Mouse (Mus musculus) midbrain, embryonic 15.5 days (tissue): Measurements from ENCODE around the gene Numbl. TPM values are rescaled to one million over a fixed set of nuclear protein-coding genes. Genes with fewer than 3 reads are reported as not detected.
A peak's percentile ranks its signal among the peaks of the same experiment; 100 is the strongest.

Experiments used
- ATAC-seq: fragments of 200-750 bp; cut with Nextera tagmentation; replicated peaks from 2 replicates; pipeline ENCODE4 v1.8.0; 2017; ENCODE audit warnings: moderate TSS enrichment
- H3K27ac ChIP-seq: fragments of 300-500 bp; sonication (generic); 2 replicates; pipeline ENCODE4 v1.5.1; 2015; ENCODE audit warnings: mild to moderate bottlenecking, inconsistent platforms
- H3K27me3 ChIP-seq: fragments of 300-500 bp; sonication (generic); replicated peaks from 2 replicates; pipeline ENCODE4 v1.6.1; 2015; ENCODE audit warnings: inconsistent platforms
- H3K36me3 ChIP-seq: fragments of 300-500 bp; sonication (generic); replicated peaks from 2 replicates; pipeline ENCODE4 v1.6.1; 2015; ENCODE audit warnings: inconsistent platforms
- H3K4me1 ChIP-seq: fragments of 300-500 bp; sonication (generic); 2 replicates; pipeline ENCODE4 v1.6.1; 2015; ENCODE audit warnings: inconsistent platforms
- H3K4me2 ChIP-seq: fragments of 300-500 bp; sonication (generic); 2 replicates; pipeline ENCODE4 v1.6.1; 2015; ENCODE audit warnings: inconsistent platforms, mild to moderate bottlenecking, moderate library complexity
- H3K4me3 ChIP-seq: fragments of 300-500 bp; sonication (generic); 2 replicates; pipeline ENCODE4 v1.5.1; 2015; ENCODE audit warnings: mild to moderate bottlenecking, inconsistent platforms
- H3K9ac ChIP-seq: fragments of 300-500 bp; sonication (generic); 2 replicates; pipeline ENCODE4 v1.6.1; 2015; ENCODE audit warnings: mild to moderate bottlenecking, inconsistent platforms
- H3K9me3 ChIP-seq: fragments of 300-500 bp; sonication (generic); 2 replicates; pipeline ENCODE4 v1.6.1; 2016; ENCODE audit warnings: inconsistent platforms
- WGBS: fragments of 180-500 bp; shearing (Covaris S2); methylation state at CpG from one replicate; pipeline ENCODE4 v1.1.7; 2015; ENCODE audit warnings: mixed read lengths; 5-methylcytosine and 5-hydroxymethylcytosine counted together
- polyA plus RNA-seq: library from polyadenylated mRNA; unstranded; fragments of >200 nt; fragmentation: Nextera tagmentation; extraction: Ambion mirVana; gene quantifications from 2 replicates; pipeline ENCODE4 v1.2.1, GENCODE M21; 2015

Numbl gene
- polyA plus RNA-seq, 1 experiment from 2014 or later: 58.7 TPM

DNA sequence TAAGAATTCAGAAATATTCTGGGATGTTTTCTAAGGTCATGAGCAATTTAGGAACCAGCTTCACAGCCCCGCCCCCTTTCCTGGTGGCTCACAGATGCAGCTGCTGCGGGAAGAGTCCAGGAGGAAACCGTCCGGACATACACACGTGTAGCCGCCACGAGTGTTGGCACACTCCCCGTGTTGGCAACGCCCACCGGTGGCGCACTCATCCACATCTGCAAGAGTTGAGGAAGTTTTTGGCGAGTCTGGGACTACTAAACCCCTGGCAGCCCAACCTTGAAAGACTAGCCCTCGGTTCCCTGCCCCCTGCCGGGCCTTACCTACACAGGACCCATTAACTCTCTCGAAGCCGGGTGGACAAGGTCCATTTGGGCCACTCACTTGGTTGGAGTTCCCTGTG, 70.4 kb downstream of the Numbl start:
- Histone ChIP-seq H3K27me3 (peaks cover 91% of the 10 kb centered on the region), H3K4me3 (no peak overlapping the region), H3K9me3 (no peaks in the 10 kb centered on the region), H3K4me1 (peaks cover 51% of the 10 kb centered on the region), H3K36me3 (no peaks in the 10 kb centered on the region), H3K9ac (no peak overlapping the region), H3K4me2 (no peak overlapping the region), H3K27ac (no peak overlapping the region)
- WGBS: 41% methylated on average over 16 of the region's 16 CpGs
- ATAC-seq: no peak

DNA sequence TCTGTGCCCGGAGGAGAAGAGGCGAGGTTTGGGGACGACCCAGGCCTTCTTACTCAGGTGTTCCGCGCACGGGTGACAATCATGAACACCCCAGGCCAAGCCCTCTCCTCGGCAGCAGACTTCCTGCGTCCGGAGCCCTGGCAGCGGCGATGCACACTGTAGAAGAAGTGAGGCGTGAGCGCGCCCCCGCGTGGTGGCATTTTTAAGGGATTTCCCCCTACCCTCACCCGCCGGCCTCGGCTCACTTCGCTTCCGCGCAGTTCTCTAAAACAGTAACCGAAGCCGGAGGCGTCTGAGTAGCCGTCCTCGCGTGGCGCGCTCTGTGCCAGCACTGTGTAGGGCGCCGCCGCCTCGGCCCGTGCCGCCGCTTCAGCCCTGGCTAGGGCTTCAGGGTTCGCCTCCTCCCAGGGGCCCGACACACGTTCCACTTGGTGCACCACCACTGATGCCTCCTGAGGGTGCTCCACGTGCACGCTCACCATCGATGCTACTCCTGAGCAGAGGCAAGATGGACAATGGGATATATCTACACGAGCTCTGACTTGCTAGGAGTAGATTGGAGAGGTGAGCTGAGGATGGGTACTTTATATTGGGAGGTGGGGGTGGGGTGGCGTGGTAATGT, 71.2 kb downstream of the Numbl start:
- Histone ChIP-seq H3K27me3 (peaks cover 97% of the 10 kb centered on the region), H3K4me1 (peaks cover 59% of the 10 kb centered on the region), H3K9ac (no peak overlapping the region), H3K4me3 (peak overlapping the region; percentile 16), H3K27ac (no peak overlapping the region), H3K4me2 (peak overlapping the region; percentile 35), H3K36me3 (no peaks in the 10 kb centered on the region), H3K9me3 (no peaks in the 10 kb centered on the region)
- 3% methylated on average over 45 of the region's 45 CpGs for WGBS
- ATAC-seq: 0 out of 2 replicates have a peak, but pooled peaks have one; percentile 13

DNA sequence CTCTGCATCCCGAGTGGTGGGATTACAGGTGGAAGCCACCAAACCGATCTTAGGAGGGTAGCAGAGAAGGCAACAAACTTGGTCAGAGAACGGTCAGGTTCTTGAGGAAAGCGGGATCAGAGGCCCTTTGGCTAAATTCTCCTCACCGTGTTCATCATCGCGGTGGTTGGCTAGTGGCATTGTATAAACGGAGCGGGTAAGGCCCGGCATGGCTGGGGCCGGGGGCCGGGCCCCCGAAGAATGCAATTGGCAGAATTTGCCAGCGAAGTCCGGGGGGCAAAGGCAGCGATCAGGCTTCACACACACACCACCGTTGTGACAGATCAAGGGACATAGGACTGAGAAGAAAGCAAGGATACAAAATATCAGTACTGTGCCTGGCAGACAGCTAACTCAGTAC, 71.7 kb downstream of the Numbl start:
- H3K36me3 ChIP-seq: no peaks in the 10 kb centered on the region
- no peak overlapping the region for H3K9ac ChIP-seq
- no peak overlapping the region for H3K27ac ChIP-seq
- H3K4me1 ChIP-seq: peaks cover 59% of the 10 kb centered on the region
- no peak overlapping the region for H3K4me3 ChIP-seq
- no peaks in the 10 kb centered on the region for H3K9me3 ChIP-seq
- H3K4me2 ChIP-seq: no peak overlapping the region
- peaks cover 97% of the 10 kb centered on the region for H3K27me3 ChIP-seq
- ATAC-seq: no peak
- WGBS: 23% methylated on average over 17 of the region's 17 CpGs

DNA sequence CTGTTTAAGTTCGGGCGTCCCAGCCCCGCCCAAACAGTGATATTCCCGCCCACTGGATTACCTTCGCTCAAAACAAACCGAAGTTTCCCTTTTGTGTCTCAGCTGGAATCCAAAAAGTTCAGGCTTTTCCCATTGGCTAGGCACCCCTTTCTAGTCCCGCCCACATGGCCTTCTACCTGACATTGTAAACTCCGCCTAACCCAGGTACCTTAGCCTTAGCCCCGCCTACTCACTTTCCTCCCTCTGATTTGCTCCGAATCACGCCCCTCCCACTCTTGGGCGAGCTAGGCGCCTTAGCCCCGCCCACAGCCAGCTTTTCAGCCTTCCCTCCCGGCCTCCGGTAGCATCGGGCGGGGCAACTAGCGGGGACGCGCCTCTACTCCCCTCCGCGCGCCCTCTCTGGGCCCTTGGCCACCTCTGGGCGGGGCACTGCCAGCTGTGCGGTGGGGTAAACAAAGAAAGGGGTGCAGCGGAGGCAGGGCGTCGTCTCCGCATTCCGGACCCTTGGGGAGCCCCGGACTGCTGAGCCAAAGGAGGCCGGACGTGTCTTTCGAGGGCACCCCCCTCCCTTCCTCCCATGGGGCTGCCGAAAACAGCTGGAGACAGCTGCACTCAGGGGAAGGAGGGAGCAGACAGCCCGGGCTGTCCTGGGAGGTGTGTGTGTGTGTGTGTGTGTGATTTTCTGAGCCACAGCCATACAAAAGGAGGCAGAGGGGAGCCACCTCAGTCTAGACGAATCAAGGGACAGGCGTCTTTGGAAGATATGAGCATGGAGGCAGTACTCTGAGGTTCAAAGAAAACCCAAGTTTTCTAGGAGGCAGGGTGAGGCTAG, 72.7 kb downstream of the Numbl start:
- Histone ChIP-seq H3K4me1 (peaks cover 56% of the 10 kb centered on the region), H3K27ac (no peak overlapping the region), H3K9me3 (no peaks in the 10 kb centered on the region), H3K9ac (no peak overlapping the region), H3K27me3 (peaks cover 98% of the 10 kb centered on the region), H3K4me3 (peak overlapping the region; percentile 36), H3K36me3 (no peaks in the 10 kb centered on the region), H3K4me2 (peak overlapping the region; percentile 59)
- ATAC-seq: no peak
- WGBS: under 1% methylated on average over 39 of the region's 39 CpGs

DNA sequence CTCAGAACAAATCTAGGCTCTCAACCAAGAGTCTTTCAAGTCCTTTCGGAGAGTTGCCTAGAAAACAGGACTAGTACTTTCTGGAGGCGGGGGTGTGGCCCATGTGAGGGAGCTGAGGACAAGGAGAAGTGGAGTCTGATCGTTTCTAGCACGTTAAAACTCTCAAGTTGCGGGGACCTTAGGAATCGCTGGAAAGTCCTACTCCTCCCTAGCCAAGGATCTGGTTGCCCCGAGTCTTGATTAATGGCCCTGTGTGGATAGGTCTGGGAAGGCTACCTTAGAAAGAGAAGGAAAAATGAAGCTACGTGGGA, 73.3 kb downstream of the Numbl start:
- no peak for ATAC-seq
- no peak overlapping the region for H3K9ac ChIP-seq
- H3K4me1 ChIP-seq: peaks cover 56% of the 10 kb centered on the region
- H3K4me3 ChIP-seq: no peak overlapping the region
- H3K36me3 ChIP-seq: no peaks in the 10 kb centered on the region
- 3% methylated on average over 8 of the region's 8 CpGs for WGBS
- no peak overlapping the region for H3K27ac ChIP-seq
- peaks cover 98% of the 10 kb centered on the region for H3K27me3 ChIP-seq
- H3K4me2 ChIP-seq: peak overlapping the region; percentile 59; the same call in 1 of the 2 replicates
- H3K9me3 ChIP-seq: no peaks in the 10 kb centered on the region

Other genes starting within 250 kb of the Numbl start
- not detected in 2 replicates for gene Cyp2a12, start 229.4 kb upstream of the Numbl start, polyA plus RNA-seq
- 0.09 and 0.15 TPM in 2 replicates for gene Cyp2f2, start 138.5 kb upstream of the Numbl start, polyA plus RNA-seq
- 0.11 TPM in 1 of 2 replicates, not detected in the other for gene Cyp2t4, start 104.7 kb upstream of the Numbl start, polyA plus RNA-seq
- 113 and 126 TPM in 2 replicates for gene Egln2, start 91.6 kb upstream of the Numbl start, polyA plus RNA-seq
- 101 and 107 TPM in 2 replicates for gene Rab4b, start 79.5 kb upstream of the Numbl start, polyA plus RNA-seq
- gene Gm21983, start 77.3 kb upstream of the Numbl start, polyA plus RNA-seq: 0.40 and 0.62 TPM in 2 replicates
- gene Mia, start 77.3 kb upstream of the Numbl start, polyA plus RNA-seq: 14.0 and 16.2 TPM in 2 replicates
- 3.7 and 3.9 TPM in 2 replicates for gene BC024978, start 62.7 kb upstream of the Numbl start, polyA plus RNA-seq
- 204 and 215 TPM in 2 replicates for gene Snrpa, start 62.2 kb upstream of the Numbl start, polyA plus RNA-seq
- 8.5 and 8.7 TPM in 2 replicates for gene Itpkc, start 29.8 kb upstream of the Numbl start, polyA plus RNA-seq
- 26.9 and 27.9 TPM in 2 replicates for gene Coq8b, start 25.4 kb upstream of the Numbl start, polyA plus RNA-seq
- 13.4 and 15.7 TPM in 2 replicates for gene Ltbp4, start 79.3 kb downstream of the Numbl start, polyA plus RNA-seq
- 63.9 and 64.7 TPM in 2 replicates for gene Shkbp1, start 97.6 kb downstream of the Numbl start, polyA plus RNA-seq
- not detected in 2 replicates for gene Gm20479, start 99.0 kb downstream of the Numbl start, polyA plus RNA-seq
- gene Sptbn4, start 189.3 kb downstream of the Numbl start, polyA plus RNA-seq: 4.0 and 4.4 TPM in 2 replicates
- 17.9 and 19.5 TPM in 2 replicates for gene Blvrb, start 189.5 kb downstream of the Numbl start, polyA plus RNA-seq
- gene Sertad3, start 215.3 kb downstream of the Numbl start, polyA plus RNA-seq: 7.9 and 9.9 TPM in 2 replicates
- gene Sertad1, start 228.5 kb downstream of the Numbl start, polyA plus RNA-seq: 8.3 and 9.2 TPM in 2 replicates
- 1.4 and 1.6 TPM in 2 replicates for gene Prx, start 240.9 kb downstream of the Numbl start, polyA plus RNA-seq